Mouse (Mus musculus): ENCODE measurements around the gene Tex22. TPM values are rescaled to one million over a fixed set of nuclear protein-coding genes. Genes with fewer than 3 reads are reported as not detected.

The Tex22 gene
- polyA plus RNA-seq, 1 experiment from 2014 or later, result not detected

- H3K27ac ChIP-seq (replicated peaks; ENCODE audit: low read depth, low read length), result no peak overlapping the region
- H3K4me1 ChIP-seq (ENCODE audit: control insufficient read depth, insufficient read depth, low read length), result peaks cover 6% of the 10 kb centered on the region
- 90% methylated on average over 15 of the region's 15 CpGs for WGBS
- no peaks in the 10 kb centered on the region for H3K27me3 ChIP-seq (ENCODE audit: control insufficient read depth, insufficient read depth, low read length)
- no peak overlapping the region for H3K4me2 ChIP-seq (ENCODE audit: low read depth, low read length)
- DNase-seq (ENCODE audit: low spot score) (no peak), ATAC-seq (replicated peaks; ENCODE audit: insufficient number of reproducible peaks, low FRiP score, low TSS enrichment, low read depth) (no peak)
- H3K9me3 ChIP-seq (replicated peaks; ENCODE audit: control insufficient read depth, low read length), result no peaks in the 10 kb centered on the region
- no peak overlapping the region for H3K4me3 ChIP-seq (ENCODE audit: low read depth, low read length)
- no peak overlapping the region for H3K9ac ChIP-seq (replicated peaks; ENCODE audit: low read length)
- H3K36me3 ChIP-seq (replicated peaks; ENCODE audit: control insufficient read depth, insufficient read depth, low read depth, low read length), result no peaks in the 10 kb centered on the region; the same call in 1 of the 2 replicates
Observed at GRCm38 (mm10) chr12:113046861-113047260, 27.4 kb upstream of the Tex22 start.

- Histone ChIP-seq H3K4me1 (ENCODE audit: control insufficient read depth, insufficient read depth, low read length) (peaks cover 6% of the 10 kb centered on the region), H3K4me3 (ENCODE audit: low read depth, low read length) (no peak overlapping the region), H3K4me2 (ENCODE audit: low read depth, low read length) (no peak overlapping the region), H3K9me3 (replicated peaks; ENCODE audit: control insufficient read depth, low read length) (no peaks in the 10 kb centered on the region), H3K9ac (replicated peaks; ENCODE audit: low read length) (no peak overlapping the region), H3K36me3 (replicated peaks; ENCODE audit: control insufficient read depth, insufficient read depth, low read depth, low read length) (no peaks in the 10 kb centered on the region; the same call in 1 of the 2 replicates), H3K27ac (replicated peaks; ENCODE audit: low read depth, low read length) (no peak overlapping the region), H3K27me3 (ENCODE audit: control insufficient read depth, insufficient read depth, low read length) (no peaks in the 10 kb centered on the region)
- 91% methylated on average over 5 of the region's 5 CpGs for WGBS
- ATAC-seq (replicated peaks; ENCODE audit: insufficient number of reproducible peaks, low FRiP score, low TSS enrichment, low read depth) (no peak), DNase-seq (ENCODE audit: low spot score) (no peak)
Observed at GRCm38 (mm10) chr12:113048103-113048502, 26.2 kb upstream of the Tex22 start.

- Histone ChIP-seq H3K9ac (replicated peaks; ENCODE audit: low read length) (no peak overlapping the region), H3K27ac (replicated peaks; ENCODE audit: low read depth, low read length) (no peak overlapping the region), H3K4me3 (ENCODE audit: low read depth, low read length) (no peak overlapping the region), H3K4me1 (ENCODE audit: control insufficient read depth, insufficient read depth, low read length) (peaks cover 6% of the 10 kb centered on the region), H3K36me3 (replicated peaks; ENCODE audit: control insufficient read depth, insufficient read depth, low read depth, low read length) (no peaks in the 10 kb centered on the region; the same call in 1 of the 2 replicates), H3K27me3 (ENCODE audit: control insufficient read depth, insufficient read depth, low read length) (no peaks in the 10 kb centered on the region), H3K9me3 (replicated peaks; ENCODE audit: control insufficient read depth, low read length) (no peaks in the 10 kb centered on the region), H3K4me2 (ENCODE audit: low read depth, low read length) (no peak overlapping the region)
- DNase-seq (ENCODE audit: low spot score) (no peak), ATAC-seq (replicated peaks; ENCODE audit: insufficient number of reproducible peaks, low FRiP score, low TSS enrichment, low read depth) (no peak)
- 94% methylated on average over 9 of the region's 9 CpGs for WGBS
Observed at GRCm38 (mm10) chr12:113049836-113050235, 24.5 kb upstream of the Tex22 start.

GRCm38 (mm10) chr12:113050671-113051070 lies 23.6 kb upstream of the Tex22 start:
- ATAC-seq (replicated peaks; ENCODE audit: insufficient number of reproducible peaks, low FRiP score, low TSS enrichment, low read depth) (no peak), DNase-seq (ENCODE audit: low spot score) (no peak)
- peaks cover 6% of the 10 kb centered on the region for H3K4me1 ChIP-seq (ENCODE audit: control insufficient read depth, insufficient read depth, low read length)
- H3K9ac ChIP-seq (replicated peaks; ENCODE audit: low read length), result no peak overlapping the region
- 76% methylated on average over 12 of the region's 12 CpGs for WGBS
- H3K4me3 ChIP-seq (ENCODE audit: low read depth, low read length), result no peak overlapping the region
- no peak overlapping the region for H3K27ac ChIP-seq (replicated peaks; ENCODE audit: low read depth, low read length)
- no peaks in the 10 kb centered on the region for H3K27me3 ChIP-seq (ENCODE audit: control insufficient read depth, insufficient read depth, low read length)
- no peaks in the 10 kb centered on the region; the same call in 1 of the 2 replicates for H3K36me3 ChIP-seq (replicated peaks; ENCODE audit: control insufficient read depth, insufficient read depth, low read depth, low read length)
- no peak overlapping the region for H3K4me2 ChIP-seq (ENCODE audit: low read depth, low read length)
- no peaks in the 10 kb centered on the region for H3K9me3 ChIP-seq (replicated peaks; ENCODE audit: control insufficient read depth, low read length)

- ATAC-seq (replicated peaks; ENCODE audit: insufficient number of reproducible peaks, low FRiP score, low TSS enrichment, low read depth) (peak; percentile 64; the same call in 1 of the 2 replicates), DNase-seq (ENCODE audit: low spot score) (peak; percentile 53)
- Histone ChIP-seq H3K36me3 (replicated peaks; ENCODE audit: control insufficient read depth, insufficient read depth, low read depth, low read length) (no peaks in the 10 kb centered on the region; the same call in 1 of the 2 replicates), H3K27me3 (ENCODE audit: control insufficient read depth, insufficient read depth, low read length) (no peaks in the 10 kb centered on the region), H3K9ac (replicated peaks; ENCODE audit: low read length) (peak overlapping the region; percentile 30; the same call in 1 of the 2 replicates), H3K27ac (replicated peaks; ENCODE audit: low read depth, low read length) (peak overlapping the region; percentile 70), H3K4me3 (ENCODE audit: low read depth, low read length) (no peak overlapping the region), H3K4me2 (ENCODE audit: low read depth, low read length) (peak overlapping the region; percentile 13; the same call in 1 of the 2 replicates), H3K4me1 (ENCODE audit: control insufficient read depth, insufficient read depth, low read length) (peaks cover 6% of the 10 kb centered on the region), H3K9me3 (replicated peaks; ENCODE audit: control insufficient read depth, low read length) (no peaks in the 10 kb centered on the region)
- 35% methylated on average over 9 of the region's 9 CpGs for WGBS
Observed at GRCm38 (mm10) chr12:113051628-113052403, 22.5 kb upstream of the Tex22 start.

GRCm38 (mm10) chr12:113056089-113056488 lies 18.2 kb upstream of the Tex22 start:
- Histone ChIP-seq H3K4me1 (ENCODE audit: control insufficient read depth, insufficient read depth, low read length) (peaks cover 6% of the 10 kb centered on the region), H3K4me2 (ENCODE audit: low read depth, low read length) (no peak overlapping the region), H3K27ac (replicated peaks; ENCODE audit: low read depth, low read length) (no peak overlapping the region), H3K9ac (replicated peaks; ENCODE audit: low read length) (no peak overlapping the region), H3K27me3 (ENCODE audit: control insufficient read depth, insufficient read depth, low read length) (no peaks in the 10 kb centered on the region), H3K4me3 (ENCODE audit: low read depth, low read length) (no peak overlapping the region), H3K36me3 (replicated peaks; ENCODE audit: control insufficient read depth, insufficient read depth, low read depth, low read length) (no peaks in the 10 kb centered on the region; the same call in none of the 2 replicates), H3K9me3 (replicated peaks; ENCODE audit: control insufficient read depth, low read length) (no peaks in the 10 kb centered on the region)
- DNase-seq (ENCODE audit: low spot score) (no peak), ATAC-seq (replicated peaks; ENCODE audit: insufficient number of reproducible peaks, low FRiP score, low TSS enrichment, low read depth) (no peak)
- 88% methylated on average over 8 of the region's 8 CpGs for WGBS

GRCm38 (mm10) chr12:113060178-113060577 lies 14.1 kb upstream of the Tex22 start:
- Histone ChIP-seq H3K9me3 (replicated peaks; ENCODE audit: control insufficient read depth, low read length) (no peaks in the 10 kb centered on the region), H3K36me3 (replicated peaks; ENCODE audit: control insufficient read depth, insufficient read depth, low read depth, low read length) (no peaks in the 10 kb centered on the region; the same call in none of the 2 replicates), H3K27me3 (ENCODE audit: control insufficient read depth, insufficient read depth, low read length) (no peaks in the 10 kb centered on the region), H3K9ac (replicated peaks; ENCODE audit: low read length) (no peak overlapping the region), H3K4me3 (ENCODE audit: low read depth, low read length) (no peak overlapping the region), H3K27ac (replicated peaks; ENCODE audit: low read depth, low read length) (no peak overlapping the region), H3K4me1 (ENCODE audit: control insufficient read depth, insufficient read depth, low read length) (no peaks in the 10 kb centered on the region), H3K4me2 (ENCODE audit: low read depth, low read length) (no peak overlapping the region)
- ATAC-seq (replicated peaks; ENCODE audit: insufficient number of reproducible peaks, low FRiP score, low TSS enrichment, low read depth) (no peak), DNase-seq (ENCODE audit: low spot score) (no peak)
- 92% methylated on average over 5 of the region's 5 CpGs for WGBS

- ATAC-seq (replicated peaks; ENCODE audit: insufficient number of reproducible peaks, low FRiP score, low TSS enrichment, low read depth), result no peak
- Histone ChIP-seq H3K4me2 (ENCODE audit: low read depth, low read length) (no peak overlapping the region), H3K9ac (replicated peaks; ENCODE audit: low read length) (no peak overlapping the region), H3K36me3 (replicated peaks; ENCODE audit: control insufficient read depth, insufficient read depth, low read depth, low read length) (no peaks in the 10 kb centered on the region; the same call in none of the 2 replicates), H3K9me3 (replicated peaks; ENCODE audit: control insufficient read depth, low read length) (no peaks in the 10 kb centered on the region), H3K27ac (replicated peaks; ENCODE audit: low read depth, low read length) (no peak overlapping the region), H3K4me1 (ENCODE audit: control insufficient read depth, insufficient read depth, low read length) (no peaks in the 10 kb centered on the region), H3K4me3 (ENCODE audit: low read depth, low read length) (no peak overlapping the region), H3K27me3 (ENCODE audit: control insufficient read depth, insufficient read depth, low read length) (no peaks in the 10 kb centered on the region)
- no peak for DNase-seq (ENCODE audit: low spot score)
- WGBS, result 91% methylated on average over 9 of the region's 9 CpGs
Observed at GRCm38 (mm10) chr12:113061606-113062005, 12.7 kb upstream of the Tex22 start.

All from embryonic facial prominence, embryonic 11.5 days (tissue).